Mouse (Mus musculus) left cerebral cortex, adult 2 months (tissue): ENCODE measurements at regions not wholly inside any gene's neighbourhood (a gene's known extent, or its start where the extent isn't known, plus 50 kb on each side); places are given as distances from the start of the nearest gene placed in this dataset.

ENCODE experiments used
- DNase-seq, 2 experiments: peaks; one replicate each; pipeline ENCODE4 v3.0.0; 2021 to 2022; ENCODE audit warnings: low spot score in 2 of 2, mixed read lengths in 1 of 2; ENCODE audit errors: extremely low spot score in 1 of 2
- H3K27ac ChIP-seq: fragments of 200-600 bp; 2 replicates; pipeline ENCODE4 v1.8.1; 2022
- H3K4me3 ChIP-seq: fragments of 200-600 bp; 2 replicates; pipeline ENCODE4 v1.8.1; 2022
- CTCF ChIP-seq: fragments of 200-600 bp; IDR thresholded peaks from 2 replicates; pipeline ENCODE4 v1.8.1; 2022; ENCODE audit warnings: antibody characterized with exemption, mild to moderate bottlenecking, moderate library complexity
- intact Hi-C: fragments of 180-260 bp; cut with DNase I; formaldehyde crosslinking; loops from one replicate; pipeline ENCODE4 v1.15.1; 2025

GRCm38 (mm10) chr13:32581598-32581997 lies 202.2 kb downstream of the Mylk4 start:
- intact Hi-C loops: no loop called here
- DNase-seq: no peak
- no peak overlapping the region for H3K27ac ChIP-seq
- no peak overlapping the region for H3K4me3 ChIP-seq
- no peak for TF ChIP-seq CTCF

- Histone ChIP-seq H3K27ac (no peak overlapping the region), H3K4me3 (no peak overlapping the region)
- intact Hi-C loops: no loop called here
- DNase-seq: no peak
- no peak for TF ChIP-seq CTCF
Observed at GRCm38 (mm10) chr13:32567850-32568249, 215.9 kb downstream of the Mylk4 start.

- H3K4me3 ChIP-seq: no peak overlapping the region
- intact Hi-C loops: no loop called here
- no peak for TF ChIP-seq CTCF
- DNase-seq: no peak
- H3K27ac ChIP-seq: no peak overlapping the region
Observed at GRCm38 (mm10) chr13:32560666-32561065, 222.1 kb upstream of the Gmds start.

- no peak for DNase-seq
- intact Hi-C loops: no loop called here
- Histone ChIP-seq H3K4me3 (no peak overlapping the region), H3K27ac (no peak overlapping the region)
- no peak for TF ChIP-seq CTCF
Observed at GRCm38 (mm10) chr13:32556396-32556795, 217.9 kb upstream of the Gmds start.

GRCm38 (mm10) chr13:32555064-32555463 lies 216.5 kb upstream of the Gmds start:
- intact Hi-C loops: no loop called here
- Histone ChIP-seq H3K27ac (no peak overlapping the region), H3K4me3 (no peak overlapping the region)
- DNase-seq: no peak
- TF ChIP-seq CTCF: no peak

- no peak for DNase-seq
- TF ChIP-seq CTCF: no peak
- H3K27ac ChIP-seq: no peak overlapping the region
- no peak overlapping the region for H3K4me3 ChIP-seq
- intact Hi-C loops: no loop called here
Observed at GRCm38 (mm10) chr13:32554601-32555000, 216.1 kb upstream of the Gmds start.

- no peak for DNase-seq
- no peak overlapping the region for H3K27ac ChIP-seq
- no peak overlapping the region for H3K4me3 ChIP-seq
- intact Hi-C loops: no loop called here
- TF ChIP-seq CTCF: no peak
Observed at GRCm38 (mm10) chr13:32553136-32553535, 214.6 kb upstream of the Gmds start.

GRCm38 (mm10) chr13:32550113-32550512 lies 211.6 kb upstream of the Gmds start:
- DNase-seq: no peak
- Histone ChIP-seq H3K4me3 (no peak overlapping the region), H3K27ac (no peak overlapping the region)
- intact Hi-C loops: no loop called here
- TF ChIP-seq CTCF: no peak

GRCm38 (mm10) chr13:32547126-32547525 lies 208.6 kb upstream of the Gmds start:
- H3K4me3 ChIP-seq: no peak overlapping the region
- no peak overlapping the region for H3K27ac ChIP-seq
- no peak for TF ChIP-seq CTCF
- intact Hi-C loops: no loop called here
- DNase-seq: no peak

GRCm38 (mm10) chr13:32544986-32545740 lies 206.6 kb upstream of the Gmds start:
- no peak for TF ChIP-seq CTCF
- no peak overlapping the region for H3K27ac ChIP-seq
- no peak for DNase-seq
- H3K4me3 ChIP-seq: no peak overlapping the region
- intact Hi-C loops: no loop called here

- Histone ChIP-seq H3K27ac (no peak overlapping the region), H3K4me3 (no peak overlapping the region)
- TF ChIP-seq CTCF: no peak
- intact Hi-C loops: no loop called here
- DNase-seq: no peak
Observed at GRCm38 (mm10) chr13:32541611-32542010, 203.1 kb upstream of the Gmds start.

- H3K27ac ChIP-seq: no peak overlapping the region
- intact Hi-C loops: no loop called here
- no peak for DNase-seq
- no peak overlapping the region for H3K4me3 ChIP-seq
- TF ChIP-seq CTCF: no peak
Observed at GRCm38 (mm10) chr13:32536241-32536640, 197.7 kb upstream of the Gmds start.

GRCm38 (mm10) chr13:32535602-32536001 lies 197.1 kb upstream of the Gmds start:
- DNase-seq: no peak
- H3K27ac ChIP-seq: no peak overlapping the region
- H3K4me3 ChIP-seq: no peak overlapping the region
- TF ChIP-seq CTCF: no peak
- intact Hi-C loops: no loop called here
